Mouse (Mus musculus) neural tube, embryonic 11.5 days (tissue): ENCODE results near the gene Cyth3. TPM values are rescaled to one million over a fixed set of nuclear protein-coding genes. Genes with fewer than 3 reads are reported as not detected.

Experiments
- ATAC-seq: fragments of 200-750 bp; cut with Nextera tagmentation; 2 replicates; pipeline ENCODE4 v1.8.0; 2017; ENCODE audit warnings: moderate number of reproducible peaks, mild to moderate bottlenecking, moderate TSS enrichment, moderate library complexity; ENCODE audit not compliant: insufficient read depth, low FRiP score, low TSS enrichment
- DNase-seq: peaks from one replicate; pipeline ENCODE4 v3.0.0-alpha.2; 2015; ENCODE audit warnings: low spot score
- H3K27ac ChIP-seq: fragments of 300-500 bp; sonication (generic); 2 replicates; pipeline ENCODE4 v1.5.1; 2014; ENCODE audit warnings: low read depth, mild to moderate bottlenecking, low read length
- H3K27me3 ChIP-seq: fragments of 300-500 bp; sonication (generic); 2 replicates; pipeline ENCODE4 v1.6.1; 2014; ENCODE audit warnings: mild to moderate bottlenecking, low read length, mixed read lengths; ENCODE audit not compliant: control insufficient read depth, insufficient read depth
- H3K36me3 ChIP-seq: fragments of 300-500 bp; sonication (generic); 2 replicates; pipeline ENCODE4 v1.6.1; 2014; ENCODE audit warnings: mild to moderate bottlenecking, low read length, moderate library complexity, mixed read lengths; ENCODE audit not compliant: control insufficient read depth, insufficient read depth
- H3K4me1 ChIP-seq: fragments of 300-500 bp; sonication (generic); 2 replicates; pipeline ENCODE4 v1.6.1; 2014; ENCODE audit warnings: low read length, mixed read lengths; ENCODE audit not compliant: control insufficient read depth, insufficient read depth
- H3K4me2 ChIP-seq: fragments of 300-500 bp; sonication (generic); 2 replicates; pipeline ENCODE4 v1.6.1; 2014; ENCODE audit warnings: low read depth, mild to moderate bottlenecking, moderate library complexity
- H3K4me3 ChIP-seq: fragments of 300-500 bp; sonication (generic); 2 replicates; pipeline ENCODE4 v1.5.1; 2014; ENCODE audit warnings: low read depth, low read length
- H3K9ac ChIP-seq: fragments of 300-500 bp; sonication (generic); 2 replicates; pipeline ENCODE4 v1.6.1; 2014; ENCODE audit warnings: mild to moderate bottlenecking, low read length
- H3K9me3 ChIP-seq: fragments of 300-500 bp; sonication (generic); 2 replicates; pipeline ENCODE4 v1.6.1; 2016; ENCODE audit warnings: low read length; ENCODE audit not compliant: control insufficient read depth
- WGBS: fragments of 180-500 bp; shearing (Covaris S2); extraction: QIAGEN DNeasy Blood & Tissue Kit; methylation state at CpG from one replicate; pipeline ENCODE4 v1.1.7; 2014; 5-methylcytosine and 5-hydroxymethylcytosine counted together
- polyA plus RNA-seq: library from polyadenylated mRNA; unstranded; fragments of >200 nt; fragmentation: Nextera tagmentation; extraction: Ambion mirVana; gene quantifications from 2 replicates; pipeline ENCODE4 v1.2.1, GENCODE M21; 2014

Gene Cyth3
- polyA plus RNA-seq, 1 experiment from 2014 or later = 40.0 TPM

GRCm38 (mm10) chr5:143629686-143630085 is 7.4 kb downstream of the Cyth3 start:
- Histone ChIP-seq H3K27ac (no peak overlapping the region), H3K36me3 (no peaks in the 10 kb centered on the region), H3K4me2 (no peak overlapping the region), H3K9me3 (no peaks in the 10 kb centered on the region), H3K4me3 (no peak overlapping the region), H3K27me3 (no peaks in the 10 kb centered on the region), H3K4me1 (no peaks in the 10 kb centered on the region), H3K9ac (no peak overlapping the region)
- ATAC-seq = no peak
- 91% methylated on average over 8 of the region's 8 CpGs for WGBS
- no peak for DNase-seq

- Histone ChIP-seq H3K27ac (no peak overlapping the region), H3K9ac (no peak overlapping the region), H3K9me3 (no peaks in the 10 kb centered on the region), H3K4me1 (no peaks in the 10 kb centered on the region), H3K27me3 (no peaks in the 10 kb centered on the region), H3K4me3 (no peak overlapping the region), H3K36me3 (no peaks in the 10 kb centered on the region), H3K4me2 (no peak overlapping the region)
- DNase-seq = no peak
- no peak for ATAC-seq
- 95% methylated on average over 3 of the region's 3 CpGs for WGBS
Observed at GRCm38 (mm10) chr5:143630214-143630613, 8.0 kb downstream of the Cyth3 start.

- no peak overlapping the region for H3K9ac ChIP-seq
- no peaks in the 10 kb centered on the region for H3K4me1 ChIP-seq
- H3K4me3 ChIP-seq = no peak overlapping the region
- no peaks in the 10 kb centered on the region for H3K36me3 ChIP-seq
- no peak for ATAC-seq
- no peak for DNase-seq
- 93% methylated on average over 8 of the region's 8 CpGs for WGBS
- H3K9me3 ChIP-seq = no peaks in the 10 kb centered on the region
- H3K4me2 ChIP-seq = no peak overlapping the region
- H3K27me3 ChIP-seq = no peaks in the 10 kb centered on the region
- H3K27ac ChIP-seq = no peak overlapping the region
Observed at GRCm38 (mm10) chr5:143630738-143631137, 8.5 kb downstream of the Cyth3 start.

- H3K4me3 ChIP-seq = no peak overlapping the region
- H3K4me1 ChIP-seq = no peaks in the 10 kb centered on the region
- no peak overlapping the region for H3K27ac ChIP-seq
- H3K9ac ChIP-seq = no peak overlapping the region
- H3K9me3 ChIP-seq = no peaks in the 10 kb centered on the region
- DNase-seq (no peak), ATAC-seq (no peak)
- no peak overlapping the region for H3K4me2 ChIP-seq
- 84% methylated on average over 8 of the region's 8 CpGs for WGBS
- no peaks in the 10 kb centered on the region for H3K27me3 ChIP-seq
- no peaks in the 10 kb centered on the region for H3K36me3 ChIP-seq
Observed at GRCm38 (mm10) chr5:143631559-143631958, 9.3 kb downstream of the Cyth3 start.

GRCm38 (mm10) chr5:143632674-143633557 is 10.7 kb downstream of the Cyth3 start:
- no peak overlapping the region for H3K9ac ChIP-seq
- H3K27me3 ChIP-seq = no peaks in the 10 kb centered on the region
- ATAC-seq (no peak), DNase-seq (no peak)
- WGBS = 66% methylated on average over 9 of the region's 9 CpGs
- no peak overlapping the region for H3K27ac ChIP-seq
- no peak overlapping the region for H3K4me3 ChIP-seq
- H3K4me1 ChIP-seq = peaks cover under 1% of the 10 kb centered on the region; the same call in 1 of the 2 replicates
- H3K4me2 ChIP-seq = no peak overlapping the region
- no peaks in the 10 kb centered on the region for H3K36me3 ChIP-seq
- no peaks in the 10 kb centered on the region for H3K9me3 ChIP-seq

GRCm38 (mm10) chr5:143633558-143633871 is 11.3 kb downstream of the Cyth3 start:
- H3K27me3 ChIP-seq = no peaks in the 10 kb centered on the region
- H3K4me3 ChIP-seq = no peak overlapping the region
- no peaks in the 10 kb centered on the region for H3K9me3 ChIP-seq
- H3K27ac ChIP-seq = no peak overlapping the region
- H3K4me1 ChIP-seq = peaks cover 2% of the 10 kb centered on the region; the same call in 1 of the 2 replicates
- H3K9ac ChIP-seq = no peak overlapping the region
- ATAC-seq = no peak
- WGBS = 56% methylated on average over 5 of the region's 5 CpGs
- DNase-seq = no peak
- no peaks in the 10 kb centered on the region for H3K36me3 ChIP-seq
- H3K4me2 ChIP-seq = no peak overlapping the region

- Histone ChIP-seq H3K9ac (no peak overlapping the region), H3K9me3 (no peaks in the 10 kb centered on the region), H3K4me2 (no peak overlapping the region), H3K27me3 (no peaks in the 10 kb centered on the region), H3K4me3 (no peak overlapping the region), H3K27ac (no peak overlapping the region), H3K36me3 (no peaks in the 10 kb centered on the region), H3K4me1 (peaks cover 2% of the 10 kb centered on the region; the same call in 1 of the 2 replicates)
- DNase-seq = no peak
- WGBS = 69% methylated on average over 4 of the region's 4 CpGs
- ATAC-seq = no peak
Observed at GRCm38 (mm10) chr5:143633877-143634276, 11.6 kb downstream of the Cyth3 start.

- H3K4me2 ChIP-seq = no peak overlapping the region
- H3K27me3 ChIP-seq = no peaks in the 10 kb centered on the region
- H3K4me1 ChIP-seq = peaks cover 2% of the 10 kb centered on the region; the same call in 1 of the 2 replicates
- DNase-seq (no peak), ATAC-seq (no peak)
- WGBS = 74% methylated on average over 12 of the region's 12 CpGs
- no peak overlapping the region for H3K4me3 ChIP-seq
- no peak overlapping the region for H3K27ac ChIP-seq
- H3K36me3 ChIP-seq = no peaks in the 10 kb centered on the region
- H3K9ac ChIP-seq = no peak overlapping the region
- H3K9me3 ChIP-seq = no peaks in the 10 kb centered on the region
Observed at GRCm38 (mm10) chr5:143634550-143635112, 12.4 kb downstream of the Cyth3 start.

GRCm38 (mm10) chr5:143635358-143635757 is 13.1 kb downstream of the Cyth3 start:
- H3K27me3 ChIP-seq = no peaks in the 10 kb centered on the region
- H3K9ac ChIP-seq = no peak overlapping the region
- H3K4me3 ChIP-seq = no peak overlapping the region
- no peak overlapping the region for H3K4me2 ChIP-seq
- peaks cover 2% of the 10 kb centered on the region; the same call in 1 of the 2 replicates for H3K4me1 ChIP-seq
- no peaks in the 10 kb centered on the region for H3K9me3 ChIP-seq
- no peak for ATAC-seq
- whole genome bisulfite sequencing = 78% methylated on average over 11 of the region's 11 CpGs
- no peak for DNase-seq
- no peaks in the 10 kb centered on the region for H3K36me3 ChIP-seq
- H3K27ac ChIP-seq = no peak overlapping the region
